ENCODE assay signal across 25 mouse cellular contexts in the genomic region with DNA sequence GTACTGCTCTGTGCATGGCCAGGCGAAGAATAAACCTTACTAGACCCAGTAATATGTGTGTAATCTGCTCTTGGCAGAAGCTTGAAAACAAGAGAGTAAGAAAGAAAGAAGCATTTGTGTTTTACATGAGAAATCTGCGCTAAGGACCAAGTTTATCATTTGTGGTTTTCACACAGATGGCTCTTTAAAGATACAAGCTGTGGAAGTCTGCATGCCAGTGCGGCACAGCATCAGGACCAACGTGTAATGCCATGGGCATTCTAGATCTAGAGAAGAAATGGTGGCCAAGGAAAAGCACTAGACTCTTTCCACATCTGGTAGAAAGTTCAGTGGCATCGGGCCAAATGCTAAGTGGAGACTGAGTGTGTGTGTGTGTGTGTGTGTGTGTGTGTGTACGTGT.
DNase-seq lines count a peak whose midpoint lies in the region; ATAC-seq lines count a peak whose summit lies in the region.
"Had no signal": no experiment of that assay in that cellular context is flagged by ENCODE, and none has a peak within 500 bp of the region (broad histone marks: within the 10 kb centered on the region; RNA-seq: fewer than 3 reads in every experiment).

No protein-coding gene starts in this region.

- no peak for DNase-seq in forebrain, embryonic 11.5 days (ENCODE audit: low spot score)
- DNase-seq in heart, adult 9 months (ENCODE audit: low spot score in 2 of 2) = no peak
- peak; percentile 23 for DNase-seq in layer of hippocampus, adult 9-11 months
- no peak for DNase-seq in layer of hippocampus, postnatal 36 days
- DNase-seq in right cerebral cortex, postnatal 10 days (ENCODE audit: low spot score in 2 of 2) = peak; percentile 26 to 36
- no peak for DNase-seq in right cerebral cortex, adult 2 months (ENCODE audit: low spot score in 2 of 2)
- DNase-seq: adrenal gland, adult 2 months; adrenal gland, postnatal 14 days; cerebellum, adult 11-12 months; cerebellum, adult 8-10 months; cerebellum, postnatal 10 days; cerebellum, postnatal 36 days; embryo, embryonic 11 days; gastrocnemius, postnatal 10 days; gastrocnemius, postnatal 36 days had no signal

- no peaks in the 10 kb centered on the region for H3K36me3 ChIP-seq in forebrain, embryonic 16.5 days (ENCODE audit: control insufficient read depth, insufficient read depth)
- no peaks in the 10 kb centered on the region for H3K36me3 ChIP-seq in forebrain, embryonic 11.5 days (ENCODE audit: control insufficient read depth, insufficient read depth, low read length)
- no peaks in the 10 kb centered on the region for H3K36me3 ChIP-seq in heart, embryonic 13.5 days
- H3K36me3 ChIP-seq: embryonic facial prominence, embryonic 10.5 days; embryonic facial prominence, embryonic 13.5 days; heart, embryonic 12.5 days; hindbrain, embryonic 12.5 days; hindbrain, embryonic 15.5 days had no signal

- H3K27me3 ChIP-seq in forebrain, embryonic 16.5 days (replicated peaks; ENCODE audit: control insufficient read depth, insufficient read depth, low read length) = no peaks in the 10 kb centered on the region
- no peaks in the 10 kb centered on the region for H3K27me3 ChIP-seq in forebrain, embryonic 11.5 days (ENCODE audit: control insufficient read depth, insufficient read depth, low read length)
- H3K27me3 ChIP-seq in heart, embryonic 13.5 days (replicated peaks) = no peaks in the 10 kb centered on the region
- H3K27me3 ChIP-seq: embryonic facial prominence, embryonic 13.5 days; hindbrain, embryonic 12.5 days; hindbrain, embryonic 15.5 days had no signal

- 85% methylated on average over 6 of the region's 6 CpGs for WGBS in forebrain, embryonic 16.5 days
- WGBS in forebrain, embryonic 11.5 days = 95% methylated on average over 6 of the region's 6 CpGs
- WGBS in heart, embryonic 13.5 days = 79% methylated on average over 6 of the region's 6 CpGs

- H3K9ac ChIP-seq in forebrain, embryonic 16.5 days (replicated peaks; ENCODE audit: low read depth, low read length) = no peak overlapping the region
- H3K9ac ChIP-seq in forebrain, embryonic 11.5 days (ENCODE audit: low read length) = no peak overlapping the region
- no peak overlapping the region for H3K9ac ChIP-seq in heart, embryonic 13.5 days
- H3K9ac ChIP-seq: embryonic facial prominence, embryonic 13.5 days; heart, embryonic 12.5 days; hindbrain, embryonic 12.5 days; hindbrain, embryonic 15.5 days had no signal

- H3K4me1 ChIP-seq in forebrain, embryonic 16.5 days (replicated peaks; ENCODE audit: control insufficient read depth, insufficient read depth, low read length) = no peaks in the 10 kb centered on the region
- H3K4me1 ChIP-seq in forebrain, embryonic 11.5 days (replicated peaks; ENCODE audit: control insufficient read depth, insufficient read depth, low read length) = no peaks in the 10 kb centered on the region
- H3K4me1 ChIP-seq in heart, embryonic 13.5 days = no peaks in the 10 kb centered on the region
- H3K4me1 ChIP-seq: embryonic facial prominence, embryonic 10.5 days; heart, embryonic 12.5 days; hindbrain, embryonic 12.5 days; hindbrain, embryonic 15.5 days had no signal

- H3K4me3 ChIP-seq in forebrain, embryonic 16.5 days (replicated peaks; ENCODE audit: low read length) = no peak overlapping the region
- H3K4me3 ChIP-seq in forebrain, embryonic 11.5 days (ENCODE audit: low read depth, low read length) = no peak overlapping the region
- H3K4me3 ChIP-seq in heart, embryonic 13.5 days = no peak overlapping the region
- H3K4me3 ChIP-seq: embryonic facial prominence, embryonic 10.5 days; embryonic facial prominence, embryonic 13.5 days; erythroblast, embryonic 14.5 days; heart, embryonic 12.5 days; hindbrain, embryonic 12.5 days; hindbrain, embryonic 15.5 days had no signal

- no peaks in the 10 kb centered on the region for H3K9me3 ChIP-seq in forebrain, embryonic 16.5 days (ENCODE audit: control insufficient read depth, low read length)
- no peaks in the 10 kb centered on the region for H3K9me3 ChIP-seq in forebrain, embryonic 11.5 days (ENCODE audit: control insufficient read depth, low read length)
- H3K9me3 ChIP-seq in heart, embryonic 13.5 days = no peaks in the 10 kb centered on the region
- H3K9me3 ChIP-seq: embryonic facial prominence, embryonic 10.5 days; embryonic facial prominence, embryonic 13.5 days; heart, embryonic 12.5 days; hindbrain, embryonic 12.5 days; hindbrain, embryonic 15.5 days had no signal

- peak; percentile 57; the same call in 1 of the 2 replicates for ATAC-seq in forebrain, embryonic 16.5 days
- no peak for ATAC-seq in forebrain, embryonic 11.5 days (replicated peaks; ENCODE audit: low FRiP score)
- no peak for ATAC-seq in heart, embryonic 13.5 days (ENCODE audit: extremely low read depth, insufficient number of reproducible peaks, low FRiP score, low TSS enrichment)
- ATAC-seq: forebrain, embryonic 14.5 days; Patski had no signal

- H3K4me2 ChIP-seq in forebrain, embryonic 16.5 days (ENCODE audit: low read length) = no peak overlapping the region
- H3K4me2 ChIP-seq in forebrain, embryonic 11.5 days (ENCODE audit: low read depth, low read length, severe bottlenecking) = no peak overlapping the region
- H3K4me2 ChIP-seq in heart, embryonic 13.5 days = no peak overlapping the region
- H3K4me2 ChIP-seq: embryonic facial prominence, embryonic 13.5 days; heart, embryonic 12.5 days; hindbrain, embryonic 12.5 days; hindbrain, embryonic 15.5 days had no signal

- no peak overlapping the region for H3K27ac ChIP-seq in forebrain, embryonic 16.5 days (ENCODE audit: low read length)
- H3K27ac ChIP-seq in forebrain, embryonic 11.5 days (ENCODE audit: low read depth, low read length) = no peak overlapping the region
- H3K27ac ChIP-seq in heart, embryonic 13.5 days (replicated peaks) = 0 out of 2 replicates have a peak overlapping the region, but pooled peaks have one; percentile 39
- H3K27ac ChIP-seq: embryonic facial prominence, embryonic 10.5 days; embryonic facial prominence, embryonic 13.5 days; hindbrain, embryonic 12.5 days; hindbrain, embryonic 15.5 days had no signal

Comparison
In these comparisons a context has a peak if more than half of its experiments do, and no peak if none do; other contexts are left out.
1. DNase-seq: peak in layer of hippocampus, adult 9-11 months (single experiment) and right cerebral cortex, postnatal 10 days (2 of 2); none in forebrain, embryonic 11.5 days (single experiment), heart, adult 9 months (0 of 2), layer of hippocampus, postnatal 36 days (0 of 2) and right cerebral cortex, adult 2 months (0 of 2).